Mouse (Mus musculus): Measurements from ENCODE around the gene Slc16a1.
"Not testable (repeated sequence)": the region's sequence is repeated elsewhere in the genome, so short reads cannot be mapped to it uniquely, and the experiment has no call there.

Gene Slc16a1

GRCm38 (mm10) chr3:104674329-104675220 lies 36.1 kb downstream of the Slc16a1 start:
- no peak for DNase-seq (ENCODE audit: low read depth)

GRCm38 (mm10) chr3:104675258-104675851 lies 36.9 kb downstream of the Slc16a1 start:
- DNase-seq (ENCODE audit: low read depth) = peak; percentile 70

- no peak for DNase-seq (ENCODE audit: low read depth)
These were observed 39.3 kb downstream of the Slc16a1 start for GRCm38 (mm10) chr3:104677781-104678180.

- no peak for DNase-seq (ENCODE audit: low read depth)
These were observed 40.4 kb downstream of the Slc16a1 start for GRCm38 (mm10) chr3:104678826-104679225.

GRCm38 (mm10) chr3:104682671-104683504 lies 44.4 kb downstream of the Slc16a1 start:
- peak; percentile 83 for DNase-seq (ENCODE audit: low read depth)

- DNase-seq (ENCODE audit: low read depth) = peak; percentile 89
These were observed 62.4 kb downstream of the Slc16a1 start for GRCm38 (mm10) chr3:104700751-104701335.

GRCm38 (mm10) chr3:104701761-104702160 lies 63.3 kb downstream of the Slc16a1 start:
- DNase-seq (ENCODE audit: low read depth) = no peak

- DNase-seq (ENCODE audit: low read depth) = no peak
These were observed 65.5 kb downstream of the Slc16a1 start for GRCm38 (mm10) chr3:104703941-104704340.

- DNase-seq (ENCODE audit: low read depth) = no peak
These were observed 68.0 kb downstream of the Slc16a1 start for GRCm38 (mm10) chr3:104706446-104706845.

GRCm38 (mm10) chr3:104706951-104707771 lies 68.7 kb downstream of the Slc16a1 start:
- DNase-seq (ENCODE audit: low read depth) = not testable (repeated sequence)

- peak; percentile 48 for DNase-seq (ENCODE audit: low read depth)
These were observed 69.3 kb downstream of the Slc16a1 start for GRCm38 (mm10) chr3:104707772-104708144.

All from naive thymus-derived CD4-positive, alpha-beta T cell, adult 2 months (primary cell).